Mouse (Mus musculus) ES-Bruce4 (cell line): ENCODE data around the gene Dbn1.

Experiments
- CTCF ChIP-seq: IDR thresholded peaks from one replicate; pipeline ENCODE4 v1.8.1; 2011; ENCODE audit warnings: low read depth, low read length
- EP300 ChIP-seq: IDR thresholded peaks from 2 replicates; pipeline ENCODE4 v1.6.1; 2011; ENCODE audit warnings: low read depth, low read length; ENCODE audit not compliant: insufficient read depth

- TF ChIP-seq CTCF (no peak), EP300 (no peak)
These were observed 17.5 kb downstream of the Dbn1 start for GRCm38 (mm10) chr13:55470372-55470771.
